Comparison of ENCODE assay signal across 15 mouse cellular contexts in genomic region chr9:94216414-94217279, GRCm38 (mm10).
"Had no signal": no experiment of that assay in that cellular context is flagged by ENCODE, and none has a peak within 500 bp of the region (broad histone marks: within the 10 kb centered on the region; RNA-seq: fewer than 3 reads in every experiment).

No protein-coding gene starts in this region.

- H3K4me2 ChIP-seq: limb, embryonic 12.5 days; limb, embryonic 15.5 days; liver, embryonic 11.5 days; midbrain, embryonic 13.5 days had no signal

- H3K27me3 ChIP-seq: limb, embryonic 12.5 days; limb, embryonic 15.5 days; midbrain, embryonic 13.5 days had no signal

- H3K9ac ChIP-seq: limb, embryonic 12.5 days; limb, embryonic 15.5 days; liver, embryonic 14.5 days; liver, postnatal 0 days; midbrain, embryonic 13.5 days had no signal

- H3K27ac ChIP-seq: limb, embryonic 12.5 days; limb, embryonic 15.5 days; liver, embryonic 14.5 days; macrophage; midbrain, embryonic 13.5 days had no signal

- H3K36me3 ChIP-seq: limb, embryonic 12.5 days; limb, embryonic 15.5 days; midbrain, embryonic 13.5 days had no signal

- H3K4me1 ChIP-seq: limb, embryonic 15.5 days; midbrain, embryonic 13.5 days had no signal

- DNase-seq: kidney, adult 9 months; kidney, postnatal 14 days; kidney, postnatal 4 days; left cerebral cortex, postnatal 4 days; liver, postnatal 0 days; lung, postnatal 10 days; thymus, adult 18-20 months; thymus, postnatal 36 days had no signal

- ATAC-seq: liver, postnatal 0 days; midbrain, embryonic 13.5 days; midbrain, embryonic 16.5 days had no signal

- H3K4me3 ChIP-seq: limb, embryonic 12.5 days; limb, embryonic 15.5 days; midbrain, embryonic 13.5 days had no signal

- H3K9me3 ChIP-seq: limb, embryonic 12.5 days; limb, embryonic 15.5 days; midbrain, embryonic 13.5 days had no signal
